Mouse (Mus musculus): ENCODE measurements around the gene Tubb2a.

Gene Tubb2a

GRCm38 (mm10) chr13:34077492-34078271 lies at the start of gene Tubb2a:
Gene Tubb2a (minus strand): TSS chr13:34078007.
- in situ Hi-C loops (cut with MboI) = no loop called here

- in situ Hi-C loops (cut with MboI) = no loop called here
Observed at GRCm38 (mm10) chr13:34125711-34126110, 47.9 kb upstream of the Tubb2a start.

GRCm38 (mm10) chr13:34120536-34120935 lies 42.7 kb upstream of the Tubb2a start:
- in situ Hi-C loops (cut with MboI) = no loop called here

- in situ Hi-C loops (cut with MboI) = no loop called here
Observed at GRCm38 (mm10) chr13:34119406-34119805, 41.6 kb upstream of the Tubb2a start.

GRCm38 (mm10) chr13:34118816-34119215 lies 41.0 kb upstream of the Tubb2a start:
- in situ Hi-C loops (cut with MboI) = no loop called here

GRCm38 (mm10) chr13:34116508-34116907 lies 38.7 kb upstream of the Tubb2a start:
- in situ Hi-C loops (cut with MboI) = no loop called here

GRCm38 (mm10) chr13:34114654-34115053 lies 36.8 kb upstream of the Tubb2a start:
- in situ Hi-C loops (cut with MboI) = no loop called here

GRCm38 (mm10) chr13:34113086-34113485 lies 35.3 kb upstream of the Tubb2a start:
- in situ Hi-C loops (cut with MboI) = no loop called here

- in situ Hi-C loops (cut with MboI) = no loop called here
Observed at GRCm38 (mm10) chr13:34112369-34113081, 34.7 kb upstream of the Tubb2a start.

- in situ Hi-C loops (cut with MboI) = no loop called here
Observed at GRCm38 (mm10) chr13:34111878-34112277, 34.1 kb upstream of the Tubb2a start.

GRCm38 (mm10) chr13:34111019-34111418 lies 33.2 kb upstream of the Tubb2a start:
- in situ Hi-C loops (cut with MboI) = no loop called here

GRCm38 (mm10) chr13:34109677-34110058 lies 31.9 kb upstream of the Tubb2a start:
- in situ Hi-C loops (cut with MboI) = no loop called here

GRCm38 (mm10) chr13:34109035-34109676 lies 31.3 kb upstream of the Tubb2a start:
- in situ Hi-C loops (cut with MboI) = no loop called here

- in situ Hi-C loops (cut with MboI) = no loop called here
Observed at GRCm38 (mm10) chr13:34106999-34107398, 29.2 kb upstream of the Tubb2a start.

GRCm38 (mm10) chr13:34106256-34106655 lies 28.4 kb upstream of the Tubb2a start:
- in situ Hi-C loops (cut with MboI) = no loop called here

GRCm38 (mm10) chr13:34105364-34105763 lies 27.6 kb upstream of the Tubb2a start:
- in situ Hi-C loops (cut with MboI) = no loop called here

GRCm38 (mm10) chr13:34101908-34102307 lies 24.1 kb upstream of the Tubb2a start:
- in situ Hi-C loops (cut with MboI) = no loop called here

- in situ Hi-C loops (cut with MboI) = no loop called here
Observed at GRCm38 (mm10) chr13:34101247-34101646, 23.4 kb upstream of the Tubb2a start.

- in situ Hi-C loops (cut with MboI) = no loop called here
Observed at GRCm38 (mm10) chr13:34100733-34101132, 22.9 kb upstream of the Tubb2a start.

GRCm38 (mm10) chr13:34097086-34097485 lies 19.3 kb upstream of the Tubb2a start:
- in situ Hi-C loops (cut with MboI) = no loop called here

GRCm38 (mm10) chr13:34096455-34096854 lies 18.6 kb upstream of the Tubb2a start:
- in situ Hi-C loops (cut with MboI) = no loop called here

GRCm38 (mm10) chr13:34095542-34096435 lies 18.0 kb upstream of the Tubb2a start:
- in situ Hi-C loops (cut with MboI) = no loop called here

Data from mature B cell (primary cell).